In the genomic region with DNA sequence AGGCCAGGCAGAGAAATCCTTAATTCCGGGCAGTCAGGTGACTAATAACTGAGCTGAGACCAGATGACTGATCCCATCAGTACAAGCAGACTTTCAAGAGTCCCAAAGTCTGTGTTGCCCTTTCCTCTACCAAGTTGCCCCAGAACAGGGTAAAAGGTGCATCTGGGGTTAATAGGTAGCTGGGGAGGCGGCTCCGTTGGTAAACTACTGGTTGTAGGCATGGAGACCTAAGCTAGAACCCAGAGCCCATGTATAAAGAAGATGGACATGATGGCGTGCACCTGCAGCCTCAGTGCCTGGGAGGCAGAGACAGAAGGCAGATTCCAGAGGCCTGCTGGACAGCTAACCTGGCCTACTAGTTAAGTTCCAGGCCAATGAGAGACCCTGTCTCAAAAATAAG, we compare ENCODE assay signal across 33 mouse cellular contexts.
"Had no signal": no experiment of that assay in that cellular context is flagged by ENCODE, and none has a peak within 500 bp of the region (broad histone marks: within the 10 kb centered on the region; RNA-seq: fewer than 3 reads in every experiment).

No protein-coding gene starts in this region.

- H3K9ac ChIP-seq: heart, embryonic 12.5 days; heart, embryonic 13.5 days; heart, embryonic 15.5 days; hindbrain, embryonic 12.5 days; hindbrain, embryonic 13.5 days; hindbrain, embryonic 14.5 days; hindbrain, embryonic 15.5 days; intestine, embryonic 15.5 days; kidney, embryonic 15.5 days had no signal

- DNase-seq: heart, postnatal 10 days; heart, postnatal 14 days; heart, postnatal 36 days; kidney, adult 11 months; kidney, adult 18-20 months; kidney, adult 8-10 months; kidney, postnatal 10 days; kidney, postnatal 14 days; kidney, postnatal 25 days; kidney, postnatal 36 days; kidney, postnatal 4 days; layer of hippocampus, adult 9-11 months; layer of hippocampus, postnatal 36 days had no signal

- H3K4me1 ChIP-seq: heart, embryonic 10.5 days; heart, embryonic 12.5 days; heart, embryonic 13.5 days; heart, embryonic 15.5 days; hindbrain, embryonic 10.5 days; hindbrain, embryonic 12.5 days; hindbrain, embryonic 13.5 days; hindbrain, embryonic 15.5 days; intestine, embryonic 15.5 days; kidney, embryonic 15.5 days had no signal

- H3K27me3 ChIP-seq: heart, embryonic 12.5 days; heart, embryonic 13.5 days; heart, embryonic 15.5 days; hindbrain, embryonic 12.5 days; hindbrain, embryonic 13.5 days; hindbrain, embryonic 15.5 days; intestine, embryonic 15.5 days; kidney, embryonic 15.5 days had no signal

- H3K4me3 ChIP-seq: heart, embryonic 10.5 days; heart, embryonic 12.5 days; heart, embryonic 13.5 days; heart, embryonic 15.5 days; hindbrain, embryonic 10.5 days; hindbrain, embryonic 12.5 days; hindbrain, embryonic 13.5 days; hindbrain, embryonic 15.5 days; intestine, embryonic 15.5 days; kidney, embryonic 15.5 days; layer of hippocampus, adult 2 months; left cerebral cortex, adult 2 months had no signal

- H3K9me3 ChIP-seq: heart, embryonic 10.5 days; heart, embryonic 12.5 days; heart, embryonic 13.5 days; heart, embryonic 15.5 days; hindbrain, embryonic 10.5 days; hindbrain, embryonic 12.5 days; hindbrain, embryonic 13.5 days; hindbrain, embryonic 15.5 days; intestine, embryonic 15.5 days; kidney, embryonic 15.5 days had no signal

- H3K27ac ChIP-seq: heart, embryonic 10.5 days; heart, embryonic 13.5 days; heart, embryonic 15.5 days; hindbrain, embryonic 10.5 days; hindbrain, embryonic 12.5 days; hindbrain, embryonic 13.5 days; hindbrain, embryonic 14.5 days; hindbrain, embryonic 15.5 days; hindbrain, postnatal 0 days; intestine, embryonic 15.5 days; kidney, embryonic 15.5 days; kidney, postnatal 0 days; layer of hippocampus, adult 2 months; left cerebral cortex, adult 2 months had no signal

- H3K4me2 ChIP-seq: heart, embryonic 11.5 days; heart, embryonic 12.5 days; heart, embryonic 13.5 days; heart, embryonic 15.5 days; hindbrain, embryonic 12.5 days; hindbrain, embryonic 13.5 days; hindbrain, embryonic 14.5 days; hindbrain, embryonic 15.5 days; intestine, embryonic 15.5 days; kidney, embryonic 15.5 days had no signal

- ATAC-seq: hindbrain, embryonic 16.5 days; hindbrain, postnatal 0 days; inflammation-experienced regulatory T-cells, adult 6 months; intestine, embryonic 15.5 days; intestine, embryonic 16.5 days; intestine, postnatal 0 days had no signal
